Mouse (Mus musculus) kidney, adult 2 months (tissue): ENCODE results near the gene Cfdp1.

Experiments
- CTCF ChIP-seq: fragments of 200-500 bp; conservative IDR thresholded peaks from 2 replicates; pipeline ENCODE4 v1.5.1; 2011; ENCODE audit warnings: low read depth, mild to moderate bottlenecking, control low read depth, low read length, moderate library complexity, mixed read lengths; ENCODE audit not compliant: insufficient read depth, insufficient read length
- POLR2A ChIP-seq: fragments of 200-500 bp; IDR thresholded peaks from one replicate; pipeline ENCODE4 v1.6.1; 2011; ENCODE audit warnings: low read depth, low read length, control low read depth

GRCm38 (mm10) chr8:111782161-111782560, 71.9 kb downstream of the Cfdp1 start:
- TF ChIP-seq POLR2A (no peak), CTCF (no peak)
